Mouse (Mus musculus) lung, adult 2 months (tissue): Measurements from ENCODE around the gene Slc52a3.

Experiments used
- CTCF ChIP-seq: fragments of 200-500 bp; IDR thresholded peaks from 2 replicates; pipeline ENCODE4 v1.5.1; 2011; ENCODE audit warnings: mild to moderate bottlenecking, low read length, control low read depth; ENCODE audit not compliant: insufficient read depth
- POLR2A ChIP-seq: fragments of 200-500 bp; IDR thresholded peaks from 2 replicates; pipeline ENCODE4 v1.6.1; 2011; ENCODE audit warnings: low read depth, mild to moderate bottlenecking, control low read depth, low read length, borderline replicate concordance; ENCODE audit errors: extremely low read depth

GRCm38 (mm10) chr2:151948311-151948710, 48.0 kb upstream of the Slc52a3 start:
- TF ChIP-seq CTCF (no peak), POLR2A (no peak)
